Mouse (Mus musculus) kidney, postnatal 10 days (tissue): ENCODE results near the gene Hdac9.

Source experiments
- DNase-seq: peaks from one replicate; pipeline ENCODE4 v3.0.0; 2021; ENCODE audit warnings: mixed read lengths

Gene Hdac9

DNA sequence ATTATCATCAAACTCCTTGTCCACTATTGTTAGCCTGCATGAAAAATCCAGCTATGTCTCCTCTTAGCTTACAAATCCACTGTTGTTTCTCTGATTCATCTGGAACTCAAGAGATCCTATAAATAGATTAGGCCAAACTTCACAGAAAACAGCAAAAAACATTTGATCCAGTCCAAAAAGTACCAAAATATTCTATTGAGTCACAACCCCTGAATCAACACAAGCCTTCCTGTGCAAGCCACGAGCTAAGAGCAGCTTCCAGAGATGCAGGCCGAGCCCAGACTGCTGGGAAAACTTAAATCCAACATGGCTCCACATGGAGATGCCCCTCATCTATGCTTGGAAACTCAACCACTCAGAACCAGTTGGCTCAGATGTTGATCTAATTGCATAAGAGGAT lies 113.2 kb downstream of the Hdac9 start:
- DNase-seq: no peak

DNA sequence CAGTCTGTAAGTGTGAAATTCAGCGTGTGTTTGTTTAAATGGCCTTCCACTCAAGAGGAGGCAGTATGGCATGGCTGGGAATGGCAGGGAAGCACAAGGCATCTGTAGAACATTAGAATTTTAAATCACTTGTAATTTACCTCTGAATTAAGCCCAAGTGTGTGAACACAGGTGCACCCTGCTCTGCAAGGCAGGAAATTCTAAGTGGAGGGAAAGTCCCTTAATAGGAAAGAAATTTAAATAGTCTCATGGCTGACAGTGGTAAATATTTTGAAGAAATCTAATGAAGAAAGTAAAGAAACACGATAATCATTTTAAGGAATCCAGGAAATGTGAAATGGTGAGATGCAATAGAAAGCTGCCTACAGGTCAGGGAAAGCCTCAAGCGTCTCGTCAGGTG lies 114.6 kb downstream of the Hdac9 start:
- no peak for DNase-seq

DNA sequence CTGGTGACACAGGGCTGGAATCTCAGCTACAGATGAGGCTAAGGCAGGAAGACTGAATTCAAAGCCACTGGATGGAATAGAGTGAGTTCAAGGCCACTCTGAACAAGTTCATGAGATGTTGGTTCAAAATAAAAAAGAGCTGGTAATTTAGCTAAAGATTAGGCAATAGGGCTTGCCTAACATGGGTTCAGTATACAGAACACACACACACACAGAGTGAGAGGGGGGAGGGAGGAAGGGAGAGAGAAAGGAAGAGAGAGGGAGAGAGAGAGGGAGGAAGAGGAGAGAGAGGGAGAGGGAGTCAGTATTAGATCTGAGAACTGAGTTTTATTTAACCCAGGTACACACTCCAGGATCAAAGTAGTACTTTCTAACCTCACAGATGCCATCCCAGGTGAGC lies 115.1 kb downstream of the Hdac9 start:
- DNase-seq: no peak

- no peak for DNase-seq
These were observed 119.5 kb downstream of the Hdac9 start for GRCm38 (mm10) chr12:34797389-34797788.

DNA sequence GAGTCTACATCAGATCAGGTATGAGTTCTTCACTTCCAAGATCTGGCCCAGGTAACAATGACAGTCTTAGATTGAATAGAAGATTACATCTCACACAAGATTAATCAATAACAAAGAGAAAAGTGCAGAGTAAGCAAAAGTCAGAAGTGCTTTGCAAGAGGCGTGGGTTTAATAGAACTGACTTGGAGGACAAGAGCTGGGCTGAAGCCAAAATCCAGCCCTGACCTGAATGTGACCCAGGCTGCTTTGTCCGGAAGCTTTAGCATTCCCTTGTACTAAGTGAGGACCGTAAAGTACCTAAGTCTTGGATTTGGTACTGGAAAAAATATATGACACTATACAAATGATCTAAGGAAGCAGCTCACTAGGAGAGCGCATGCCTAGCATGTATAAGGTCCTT lies 121.4 kb downstream of the Hdac9 start:
- DNase-seq: peak; percentile 49

- no peak for DNase-seq
These were observed 124.8 kb downstream of the Hdac9 start for GRCm38 (mm10) chr12:34792113-34792452.

- no peak for DNase-seq
These were observed 125.4 kb downstream of the Hdac9 start for GRCm38 (mm10) chr12:34791213-34792112.

- no peak for DNase-seq
These were observed 127.6 kb downstream of the Hdac9 start for GRCm38 (mm10) chr12:34789031-34789982.

DNA sequence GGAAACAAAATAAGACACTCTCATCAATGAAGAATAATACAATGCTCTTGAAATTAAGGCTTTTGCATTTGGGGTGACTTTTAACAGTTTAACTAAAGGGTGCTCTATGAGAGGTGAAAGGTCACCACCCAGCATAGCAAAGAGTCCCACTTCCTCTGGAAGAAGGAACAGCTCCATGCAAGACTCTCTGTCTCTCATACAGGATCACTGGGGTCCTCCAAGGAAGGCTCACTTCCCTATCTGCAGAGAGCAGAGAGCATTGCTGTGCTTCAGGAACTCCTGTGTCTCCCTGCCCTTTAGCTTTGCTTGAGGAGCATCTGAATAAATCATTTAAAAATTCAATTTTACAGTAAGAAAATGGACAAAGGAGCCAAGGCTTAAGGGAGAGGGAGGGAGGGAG lies 129.5 kb downstream of the Hdac9 start:
- no peak for DNase-seq

- DNase-seq: no peak
These were observed 133.3 kb downstream of the Hdac9 start for GRCm38 (mm10) chr12:34783574-34783973.

DNA sequence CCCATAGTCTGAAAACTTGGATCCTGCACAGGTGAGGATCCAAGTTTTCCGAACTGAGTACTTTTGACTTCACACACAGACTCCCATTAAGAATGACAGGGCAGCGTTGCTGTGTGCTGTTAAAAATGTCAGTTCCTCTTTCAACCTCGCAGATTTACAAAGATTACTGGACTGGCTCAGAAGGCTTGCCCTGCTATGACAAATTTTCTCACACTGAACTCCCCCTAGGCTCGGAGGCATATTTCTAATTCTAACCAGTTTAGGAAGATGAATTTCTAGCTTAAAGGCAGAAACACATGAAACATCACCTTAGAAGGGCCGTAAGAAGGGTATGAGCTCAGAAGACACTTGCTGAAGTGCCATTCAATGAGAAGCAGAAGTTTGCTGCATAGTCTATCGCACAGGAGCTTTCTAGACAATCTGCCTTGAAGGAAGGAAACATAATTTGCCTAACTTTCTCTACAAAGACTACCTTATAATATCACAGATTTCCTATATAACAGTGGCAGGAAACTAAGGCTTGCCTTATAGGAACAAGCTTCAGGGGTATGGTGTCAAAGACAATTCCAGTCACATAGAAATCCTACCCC lies 137.4 kb downstream of the Hdac9 start:
- no peak for DNase-seq

DNA sequence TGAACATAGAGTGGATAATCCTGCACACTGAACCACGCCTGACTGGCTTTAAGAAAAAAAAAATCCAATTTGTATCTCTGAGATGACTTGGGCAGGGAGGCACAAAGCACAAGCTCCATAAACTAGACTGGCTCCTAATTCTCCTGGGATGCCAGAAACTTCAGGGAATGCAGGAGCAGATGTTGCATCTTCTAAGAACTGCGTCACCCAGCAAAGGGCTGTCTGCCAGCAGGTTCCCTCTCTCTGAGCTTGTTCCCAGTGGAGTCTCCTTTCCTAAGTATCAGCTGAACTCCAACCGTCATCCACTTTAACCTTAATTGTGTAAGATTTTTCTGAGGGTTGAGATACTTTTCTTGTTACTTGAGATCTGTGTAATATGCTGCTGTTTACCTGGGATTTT lies 140.7 kb downstream of the Hdac9 start:
- DNase-seq: no peak

GRCm38 (mm10) chr12:34774071-34774470 lies 142.8 kb downstream of the Hdac9 start:
- DNase-seq: no peak

DNA sequence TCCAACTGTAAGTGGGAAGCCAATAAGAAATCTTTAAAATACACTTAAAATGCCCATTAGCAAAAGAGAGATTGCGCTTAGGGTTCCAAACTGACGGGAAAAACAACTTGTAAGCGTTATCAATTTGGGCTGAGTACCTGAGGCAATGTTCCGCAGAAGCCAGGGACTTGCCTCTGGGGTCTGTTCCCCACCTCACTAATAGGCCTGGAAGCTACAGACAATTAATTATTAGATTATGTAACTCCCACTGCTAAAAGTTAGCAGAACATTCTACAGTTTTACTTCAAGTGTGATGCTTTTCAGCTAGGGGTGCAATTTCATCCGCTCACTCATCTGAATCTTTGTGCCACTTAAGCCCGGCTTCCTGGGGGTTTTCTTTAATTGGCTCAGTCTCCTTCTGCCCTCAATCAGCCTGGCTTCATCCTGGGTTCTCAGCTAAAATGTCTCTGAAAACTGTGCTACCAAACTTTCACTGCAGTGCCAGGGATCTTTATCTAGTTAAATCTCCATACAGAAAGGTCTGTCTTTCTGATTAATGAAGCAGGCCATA lies 149.6 kb downstream of the Hdac9 start:
- no peak for DNase-seq

GRCm38 (mm10) chr12:34747266-34747665 lies 169.6 kb downstream of the Hdac9 start:
- no peak for DNase-seq

DNA sequence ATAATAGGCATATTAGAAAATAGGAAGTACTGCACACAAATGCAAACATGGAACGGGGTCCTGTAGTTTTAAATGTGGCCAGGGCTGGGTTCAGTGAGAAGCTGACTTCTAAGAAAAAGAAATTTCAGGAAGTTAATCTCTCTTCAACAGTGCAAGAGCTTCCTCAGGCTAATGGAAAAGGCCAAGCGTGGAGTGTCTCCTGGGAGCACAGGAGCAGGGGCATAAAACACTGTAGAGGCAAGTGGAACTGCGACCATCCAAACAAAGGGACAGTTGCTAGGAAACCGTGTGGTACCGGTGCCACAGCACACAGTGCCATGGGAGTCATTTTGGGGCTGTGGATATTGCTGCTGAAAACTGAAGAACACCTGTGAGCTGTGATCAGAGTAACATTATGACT lies 191.7 kb downstream of the Hdac9 start:
- DNase-seq: no peak

GRCm38 (mm10) chr12:34724274-34724673 lies 192.6 kb downstream of the Hdac9 start:
- DNase-seq: no peak

GRCm38 (mm10) chr12:34722831-34723490 lies 193.9 kb downstream of the Hdac9 start:
- DNase-seq: no peak

DNA sequence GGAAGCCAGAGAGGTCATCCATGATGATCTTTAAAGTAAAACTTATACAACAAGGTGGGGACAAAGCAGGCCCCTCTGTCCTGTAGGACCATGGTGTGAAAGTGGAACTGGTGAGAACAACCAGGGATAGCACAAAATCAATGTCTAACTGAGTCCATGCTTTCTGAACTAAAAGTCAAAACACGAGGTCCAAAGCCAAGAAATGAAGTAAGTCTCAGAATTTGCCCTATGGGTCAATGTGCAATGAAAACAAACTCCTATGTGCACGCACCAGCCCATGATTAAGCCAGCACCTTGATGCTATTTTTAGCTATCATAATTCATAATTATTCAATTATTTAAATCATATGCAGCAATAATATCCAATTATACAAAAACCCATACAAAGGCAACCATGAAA lies 196.0 kb downstream of the Hdac9 start:
- no peak for DNase-seq

DNA sequence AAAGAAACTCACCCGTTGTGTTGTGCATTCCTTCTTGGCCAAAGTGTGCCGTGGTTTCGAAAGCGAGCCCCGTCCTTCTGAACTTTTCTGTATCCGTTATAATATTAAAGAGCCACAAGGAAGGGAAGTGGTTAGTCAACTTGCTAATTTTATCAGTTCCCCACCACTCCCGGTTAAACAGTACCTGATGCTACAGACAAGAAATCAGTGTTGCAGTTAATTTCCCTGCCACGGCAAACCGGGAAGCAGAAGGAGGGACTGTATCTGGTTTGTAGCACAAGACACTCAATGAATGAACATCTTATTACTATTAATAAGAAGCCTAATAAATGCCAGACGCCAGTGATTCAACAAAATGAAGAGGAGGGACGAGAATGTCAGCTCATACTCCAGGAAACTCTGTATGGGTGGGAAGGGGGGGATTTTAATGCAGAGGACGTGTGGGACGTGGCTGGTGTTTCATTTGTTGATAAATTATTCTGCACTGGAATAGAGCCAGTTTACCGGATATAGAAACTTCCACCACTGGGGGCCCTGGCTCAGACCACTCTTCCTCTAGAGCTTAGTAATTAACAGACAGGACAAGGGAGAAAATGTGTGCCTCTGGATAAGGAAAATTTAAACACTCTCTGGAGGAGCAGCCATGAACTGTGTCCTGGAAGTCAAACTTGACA lies 202.5 kb downstream of the Hdac9 start:
- DNase-seq: peak; percentile 33

DNA sequence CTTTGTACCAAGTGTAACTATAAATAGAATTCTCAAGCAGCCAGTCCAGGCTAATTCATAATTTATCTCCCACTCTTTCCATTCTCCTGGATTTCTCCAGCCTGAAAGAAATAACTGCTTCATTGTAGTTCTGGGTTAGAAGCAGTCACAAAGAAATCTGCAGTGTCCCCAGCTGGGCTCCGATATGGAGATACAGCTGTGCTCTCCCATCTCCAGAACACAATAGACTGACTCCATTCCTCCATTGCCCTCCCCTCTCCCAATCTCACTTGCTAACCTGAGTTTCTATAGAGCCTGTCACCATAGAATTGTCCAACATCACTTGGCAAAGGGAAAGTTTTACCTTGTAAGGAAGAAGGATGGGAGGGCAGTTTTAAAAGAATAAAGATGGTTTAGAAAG lies 218.9 kb downstream of the Hdac9 start:
- no peak for DNase-seq

- DNase-seq: no peak
These were observed 220.2 kb downstream of the Hdac9 start for GRCm38 (mm10) chr12:34696736-34697135.
